Mouse (Mus musculus) lung, adult 2 months (tissue): Measurements from ENCODE around the gene Fstl4.

ENCODE experiments used
- CTCF ChIP-seq: fragments of 200-500 bp; IDR thresholded peaks from 2 replicates; pipeline ENCODE4 v1.5.1; 2011; ENCODE audit warnings: mild to moderate bottlenecking, low read length, control low read depth; ENCODE audit not compliant: insufficient read depth
- POLR2A ChIP-seq: fragments of 200-500 bp; IDR thresholded peaks from 2 replicates; pipeline ENCODE4 v1.6.1; 2011; ENCODE audit warnings: low read depth, mild to moderate bottlenecking, control low read depth, low read length, borderline replicate concordance; ENCODE audit errors: extremely low read depth

DNA sequence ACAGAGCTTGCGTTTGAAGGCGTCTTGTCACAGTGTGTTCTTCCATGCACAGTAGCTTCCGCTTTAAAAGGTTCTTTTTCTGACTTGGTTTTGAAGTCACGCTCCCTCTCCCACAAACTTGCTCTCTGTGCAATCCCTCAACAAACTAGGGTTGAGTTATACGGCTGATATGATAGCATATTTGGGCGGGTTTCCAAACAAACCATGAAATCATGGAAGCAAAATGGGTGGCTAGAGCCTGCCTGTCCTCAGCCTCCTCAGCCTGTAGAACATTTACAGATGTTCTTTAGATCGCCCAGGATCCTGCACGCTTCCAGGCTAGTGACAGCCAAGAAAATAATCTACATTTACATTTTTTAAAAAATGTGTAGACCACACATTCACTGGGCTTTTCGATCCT lies 239.4 kb downstream of the Fstl4 start:
- TF ChIP-seq CTCF, result no peak
- no peak for TF ChIP-seq POLR2A
